Mouse (Mus musculus): ENCODE results near the gene Fcgrt. TPM values are rescaled to one million over a fixed set of nuclear protein-coding genes. Genes with fewer than 3 reads are reported as not detected.

Gene Fcgrt
- polyA plus RNA-seq, 1 experiment: 120 TPM

DNA sequence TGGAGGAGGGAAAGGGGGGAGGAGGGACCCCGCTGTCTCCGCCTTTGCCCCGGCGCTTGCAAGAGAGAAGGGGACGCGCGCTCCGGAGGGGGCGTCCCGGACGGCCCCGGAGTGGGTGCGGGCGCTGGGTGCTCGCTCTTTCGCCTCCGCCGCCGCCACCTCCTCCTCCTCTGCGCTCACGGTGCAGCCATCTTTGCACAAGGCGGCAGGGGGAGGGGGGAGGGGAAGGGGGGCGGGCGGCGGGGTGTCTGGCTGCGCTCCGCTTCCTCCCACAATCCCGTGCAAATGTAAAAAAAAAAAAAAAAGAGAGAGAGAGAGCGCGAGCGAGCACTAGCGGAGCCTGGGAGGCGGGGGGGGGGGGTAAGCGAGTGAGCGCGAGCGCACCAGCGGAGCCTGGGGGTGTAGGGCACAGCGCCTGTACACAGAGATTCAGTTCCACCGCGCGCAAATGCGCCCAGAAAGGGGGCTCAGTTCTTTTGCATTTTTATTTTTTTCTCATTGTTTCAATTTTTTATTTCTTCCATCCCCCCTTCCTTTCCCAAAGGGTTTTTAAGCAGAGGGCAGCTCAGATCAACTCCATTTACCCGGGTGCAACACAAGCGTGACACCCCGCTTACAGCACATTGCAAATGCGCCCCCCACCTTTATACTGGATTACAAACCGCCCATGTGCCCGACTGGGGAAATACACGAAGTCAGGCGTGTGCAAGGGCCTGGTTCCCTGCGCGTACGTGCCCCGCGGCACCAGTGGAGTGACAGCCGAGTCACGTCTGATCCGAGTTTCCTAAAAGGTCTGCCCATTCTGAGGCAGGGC is 50.3 kb downstream of the Fcgrt start:
- TF ChIP-seq CTCF (IDR thresholded peaks at IDR 0.05; ENCODE audit: insufficient read depth, low read length) (no peak), POLR2A (IDR thresholded peaks at IDR 0.05; ENCODE audit: borderline replicate concordance, extremely low read depth, low read depth, low read length) (peak; percentile 45; the same call in 1 of the 2 replicates)
- peak overlapping the region; percentile 58 for H3K4me3 ChIP-seq (replicated peaks; ENCODE audit: extremely low read depth, low read depth, low read length)
- WGBS: under 1% methylated on average over 45 of the region's 59 CpGs
- DNase-seq: peak; percentile 74
- H3K4me1 ChIP-seq (ENCODE audit: control insufficient read depth, insufficient read depth, low read length): peaks cover 8% of the 10 kb centered on the region

DNA sequence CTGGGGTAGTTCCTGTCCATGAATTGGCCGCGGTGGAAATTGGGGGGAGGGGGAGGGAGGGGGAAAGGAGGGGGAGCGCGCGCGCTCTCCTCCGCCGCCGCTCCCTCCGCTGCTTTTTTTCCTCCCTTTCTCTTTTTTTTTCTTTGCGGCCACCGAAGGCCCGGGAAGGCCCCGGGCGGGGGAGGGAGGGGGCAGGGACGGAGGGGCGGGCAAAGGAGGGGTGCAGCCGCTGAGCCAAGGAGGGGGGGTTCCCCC is 50.9 kb downstream of the Fcgrt start, which contains the start of gene Prr12:
TSS of gene Prr12 (minus strand) at position 20 of the 255 bp plus-strand sequence.
- no peak for DNase-seq
- TF ChIP-seq CTCF (IDR thresholded peaks at IDR 0.05; ENCODE audit: insufficient read depth, low read length): no peak
- no peak for TF ChIP-seq POLR2A (IDR thresholded peaks at IDR 0.05; ENCODE audit: borderline replicate concordance, extremely low read depth, low read depth, low read length)
- Histone ChIP-seq H3K4me1 (ENCODE audit: control insufficient read depth, insufficient read depth, low read length) (peaks cover 8% of the 10 kb centered on the region), H3K4me3 (replicated peaks; ENCODE audit: extremely low read depth, low read depth, low read length) (peak within 1 kb of the TSS; percentile 58)
- 0% methylated on average over 11 of the region's 18 CpGs for WGBS

DNA sequence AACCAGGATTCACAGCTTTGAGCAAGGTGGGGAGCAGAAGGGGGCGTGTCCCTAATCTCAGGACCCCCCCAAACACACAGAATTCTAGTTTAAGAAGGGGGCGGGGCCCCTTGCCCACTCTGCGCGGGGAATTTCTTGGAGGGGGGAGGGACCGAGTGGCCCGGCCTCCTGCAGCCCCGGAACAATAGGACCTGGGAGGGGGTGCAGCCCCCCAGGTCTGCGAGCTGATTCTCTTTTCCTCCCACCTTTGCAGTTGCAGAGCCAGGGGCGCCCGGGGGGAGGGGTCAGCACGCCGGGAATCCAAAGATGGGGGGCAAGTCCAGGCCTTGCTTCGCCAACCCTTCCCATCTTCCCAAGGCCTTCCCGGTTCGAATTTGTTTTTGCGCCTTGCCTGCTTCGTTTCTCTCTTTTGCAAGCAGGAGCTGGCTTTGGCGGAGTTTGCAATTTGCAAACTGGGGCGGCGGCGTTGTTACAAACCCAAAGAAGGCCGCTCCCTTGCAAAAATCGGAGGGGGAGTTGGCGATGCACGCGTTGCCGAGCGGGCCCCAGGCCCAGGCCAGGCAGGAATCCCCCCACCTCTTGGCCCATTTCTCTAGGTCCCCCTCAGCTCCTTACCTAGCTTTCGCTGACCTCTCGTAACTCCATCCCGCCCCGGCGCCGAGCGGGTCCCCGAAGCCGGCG is 51.3 kb downstream of the Fcgrt start:
- TF ChIP-seq POLR2A (IDR thresholded peaks at IDR 0.05; ENCODE audit: borderline replicate concordance, extremely low read depth, low read depth, low read length): no peak
- no peak for TF ChIP-seq CTCF (IDR thresholded peaks at IDR 0.05; ENCODE audit: insufficient read depth, low read length)
- Histone ChIP-seq H3K4me1 (ENCODE audit: control insufficient read depth, insufficient read depth, low read length) (peaks cover 8% of the 10 kb centered on the region), H3K4me3 (replicated peaks; ENCODE audit: extremely low read depth, low read depth, low read length) (peak overlapping the region; percentile 58)
- WGBS: under 1% methylated on average over 38 of the region's 38 CpGs
- DNase-seq: peak; percentile 54

DNA sequence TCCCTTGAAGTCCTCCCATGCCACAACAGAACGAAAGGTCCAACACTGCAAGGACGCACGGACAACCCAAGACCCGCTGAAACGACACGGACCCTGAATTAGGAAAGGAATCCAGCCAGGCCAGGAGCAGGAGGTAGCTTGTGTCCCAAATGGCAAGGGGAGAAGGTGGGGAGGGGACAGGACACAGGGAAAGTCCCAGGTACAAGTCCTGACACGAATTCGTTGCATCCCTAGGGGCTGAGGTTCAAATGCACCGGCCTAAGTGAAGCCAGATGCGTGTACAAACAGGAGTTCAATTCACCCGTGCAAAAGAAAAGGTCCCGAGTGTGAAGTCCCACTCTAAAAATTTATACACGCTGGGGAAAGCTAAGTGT is 52.1 kb downstream of the Fcgrt start:
- 13% methylated on average over 13 of the region's 13 CpGs for WGBS
- H3K4me1 ChIP-seq (ENCODE audit: control insufficient read depth, insufficient read depth, low read length): peaks cover 8% of the 10 kb centered on the region
- TF ChIP-seq CTCF (IDR thresholded peaks at IDR 0.05; ENCODE audit: insufficient read depth, low read length) (no peak), POLR2A (IDR thresholded peaks at IDR 0.05; ENCODE audit: borderline replicate concordance, extremely low read depth, low read depth, low read length) (no peak)
- DNase-seq: no peak
- H3K4me3 ChIP-seq (replicated peaks; ENCODE audit: extremely low read depth, low read depth, low read length): peak overlapping the region; percentile 25

DNA sequence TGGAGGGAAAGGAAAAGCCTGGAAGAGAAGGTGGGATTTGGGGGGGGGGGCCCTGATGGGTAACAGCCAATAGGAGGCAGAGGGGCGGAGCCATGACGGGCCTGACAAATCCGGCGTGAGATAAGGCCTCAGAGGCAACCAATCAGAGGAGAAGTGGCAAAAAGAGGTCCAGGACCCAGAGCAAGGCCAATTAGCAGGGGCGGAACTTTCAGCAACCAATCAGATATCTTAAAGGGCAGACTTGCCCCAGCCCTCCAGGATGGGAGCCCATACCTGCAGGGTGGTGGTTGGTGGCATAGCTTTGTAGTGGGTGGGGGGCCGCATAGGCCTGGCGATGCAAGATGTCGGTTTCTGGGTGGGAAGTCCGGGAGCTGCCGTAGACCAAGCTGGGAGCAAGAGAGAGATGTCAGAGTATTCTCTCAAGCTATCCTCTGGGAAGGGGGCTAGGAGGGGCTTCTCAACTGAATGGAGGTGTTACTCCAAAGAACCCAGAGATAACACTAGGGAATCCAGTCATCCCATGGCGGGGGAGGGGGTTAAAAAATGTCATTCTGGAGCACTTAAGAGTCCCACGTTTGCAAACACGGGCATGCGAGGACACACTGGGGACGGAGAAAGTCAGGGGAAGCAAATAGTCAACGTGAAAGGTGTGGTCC is 52.6 kb downstream of the Fcgrt start:
- TF ChIP-seq CTCF (IDR thresholded peaks at IDR 0.05; ENCODE audit: insufficient read depth, low read length) (no peak), POLR2A (IDR thresholded peaks at IDR 0.05; ENCODE audit: borderline replicate concordance, extremely low read depth, low read depth, low read length) (no peak)
- WGBS: 28% methylated on average over 16 of the region's 16 CpGs
- peak; percentile 31 for DNase-seq
- Histone ChIP-seq H3K4me1 (ENCODE audit: control insufficient read depth, insufficient read depth, low read length) (peaks cover 8% of the 10 kb centered on the region), H3K4me3 (replicated peaks; ENCODE audit: extremely low read depth, low read depth, low read length) (peak overlapping the region; percentile 25)

DNA sequence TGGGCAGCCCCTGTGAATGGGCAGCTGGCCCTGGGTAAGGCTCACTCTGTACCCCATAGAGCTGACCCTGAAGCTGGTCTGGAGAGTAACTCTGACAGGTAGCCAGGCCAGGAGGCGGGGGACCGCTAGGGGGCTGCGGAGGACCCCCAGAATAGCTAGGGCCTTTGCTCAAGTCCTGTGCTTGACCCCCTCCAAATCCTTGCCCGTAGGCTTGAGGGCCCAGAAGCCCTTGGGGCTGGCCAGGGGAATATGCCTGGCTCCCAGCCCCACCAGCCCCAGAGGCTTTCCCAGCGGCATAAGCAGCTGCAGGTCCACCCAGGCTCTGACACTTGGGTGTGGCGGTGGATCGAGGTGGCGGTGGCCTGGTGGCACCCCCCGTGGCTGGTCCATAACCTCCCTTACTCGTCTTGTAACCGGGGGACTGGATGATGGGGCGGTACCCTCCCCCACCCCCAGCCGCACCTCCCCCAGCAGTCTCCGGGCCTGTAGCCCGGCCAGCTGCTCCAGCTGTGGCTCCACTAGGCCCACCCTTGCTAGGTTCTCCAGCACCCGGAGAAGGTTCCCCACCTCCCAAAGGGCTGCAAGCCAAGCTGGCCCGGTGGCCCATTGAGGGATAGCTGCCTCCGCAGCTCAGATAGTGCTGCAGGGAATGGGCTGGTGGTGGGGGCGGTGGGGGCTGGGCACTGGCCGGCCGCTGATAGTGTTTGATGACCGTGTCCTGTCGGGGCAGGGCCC is 54.6 kb downstream of the Fcgrt start:
- 86% methylated on average over 23 of the region's 23 CpGs for WGBS
- TF ChIP-seq POLR2A (IDR thresholded peaks at IDR 0.05; ENCODE audit: borderline replicate concordance, extremely low read depth, low read depth, low read length) (no peak), CTCF (IDR thresholded peaks at IDR 0.05; ENCODE audit: insufficient read depth, low read length) (no peak)
- no peak overlapping the region for H3K4me3 ChIP-seq (replicated peaks; ENCODE audit: extremely low read depth, low read depth, low read length)
- no peak for DNase-seq
- peaks cover 8% of the 10 kb centered on the region for H3K4me1 ChIP-seq (ENCODE audit: control insufficient read depth, insufficient read depth, low read length)

DNA sequence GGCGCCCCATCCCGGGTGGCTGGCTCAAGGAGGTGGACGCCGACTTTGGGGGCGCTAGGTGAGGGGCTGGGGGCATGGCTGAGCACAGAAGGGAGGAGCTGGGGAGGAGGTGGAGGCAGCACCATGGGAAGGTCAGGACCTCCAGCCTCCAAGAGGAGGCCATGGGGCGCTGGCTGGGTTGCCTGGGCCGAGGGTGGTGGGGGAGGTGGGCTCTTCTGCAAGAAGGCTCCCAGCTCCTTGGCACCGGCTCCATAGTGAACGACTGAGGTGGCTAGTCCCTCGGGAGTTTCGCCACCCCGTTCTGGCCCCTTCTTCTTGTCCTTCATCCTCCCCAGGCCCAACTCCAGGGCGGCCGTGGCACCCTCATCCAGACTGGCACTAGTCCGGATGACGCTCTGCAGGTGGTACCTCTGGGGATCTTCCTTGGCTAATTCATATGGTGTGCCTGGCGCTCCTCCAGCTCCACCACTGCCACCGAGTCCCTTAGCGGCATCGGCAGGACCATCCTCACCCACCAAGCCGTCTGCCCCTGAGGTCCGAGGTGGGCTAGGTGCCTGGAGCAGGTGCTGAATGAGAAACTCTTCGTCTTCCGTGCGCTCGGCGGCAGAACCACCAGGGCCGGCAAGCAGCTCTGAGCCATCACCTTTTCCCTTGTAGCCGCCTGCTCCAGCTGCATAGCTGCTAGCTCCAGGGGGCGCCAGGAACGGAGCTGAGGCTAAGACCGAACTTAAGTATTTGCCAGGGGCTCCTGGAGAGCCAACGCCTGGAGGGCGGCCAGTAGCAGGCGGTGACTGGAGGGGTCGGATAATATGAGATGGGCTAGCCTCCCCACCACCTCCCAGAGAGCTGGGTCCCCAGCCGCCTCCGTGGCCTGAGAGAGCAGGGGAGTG is 55.4 kb downstream of the Fcgrt start:
- DNase-seq: no peak
- TF ChIP-seq CTCF (IDR thresholded peaks at IDR 0.05; ENCODE audit: insufficient read depth, low read length) (no peak), POLR2A (IDR thresholded peaks at IDR 0.05; ENCODE audit: borderline replicate concordance, extremely low read depth, low read depth, low read length) (no peak)
- 85% methylated on average over 38 of the region's 38 CpGs for WGBS
- peaks cover 8% of the 10 kb centered on the region for H3K4me1 ChIP-seq (ENCODE audit: control insufficient read depth, insufficient read depth, low read length)
- H3K4me3 ChIP-seq (replicated peaks; ENCODE audit: extremely low read depth, low read depth, low read length): no peak overlapping the region

DNA sequence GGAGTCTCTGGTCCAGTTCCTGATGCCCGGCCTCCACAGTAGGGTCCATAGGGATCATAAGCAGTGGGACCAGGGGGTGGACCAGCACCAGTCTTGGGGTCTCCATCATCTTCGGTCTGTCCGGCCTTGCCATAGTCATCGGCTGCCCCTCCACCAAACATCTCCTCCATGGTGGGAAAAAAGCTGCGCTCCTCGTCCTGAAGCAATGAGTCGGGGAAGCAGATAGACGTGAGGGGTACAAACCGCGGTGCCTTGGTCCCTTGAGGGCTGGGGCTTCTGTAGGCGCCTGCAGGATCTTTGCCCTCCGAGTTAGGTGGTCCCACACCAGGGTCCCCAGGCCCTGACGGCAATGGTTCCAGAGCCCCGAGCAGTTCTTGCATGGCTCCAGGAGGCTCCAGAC is 56.2 kb downstream of the Fcgrt start:
- DNase-seq: no peak
- Histone ChIP-seq H3K4me1 (ENCODE audit: control insufficient read depth, insufficient read depth, low read length) (peaks cover 8% of the 10 kb centered on the region), H3K4me3 (replicated peaks; ENCODE audit: extremely low read depth, low read depth, low read length) (no peak overlapping the region)
- WGBS: 96% methylated on average over 14 of the region's 14 CpGs
- TF ChIP-seq CTCF (IDR thresholded peaks at IDR 0.05; ENCODE audit: insufficient read depth, low read length): no peak
- TF ChIP-seq POLR2A (IDR thresholded peaks at IDR 0.05; ENCODE audit: borderline replicate concordance, extremely low read depth, low read depth, low read length): no peak
